Mouse (Mus musculus) urinary bladder, adult 18-20 months (tissue): ENCODE data around the gene Atg5.

Experiments
- DNase-seq, 2 experiments: peaks; one replicate each; pipeline ENCODE4 v3.0.0; 2022; ENCODE audit warnings: low spot score in 2 of 2, mixed read lengths in 2 of 2

Gene Atg5

GRCm38 (mm10) chr10:44348474-44349415 is 80.6 kb downstream of the Atg5 start:
- DNase-seq = no peak

- no peak for DNase-seq
Measured at GRCm38 (mm10) chr10:44353467-44353866, 85.3 kb downstream of the Atg5 start.

GRCm38 (mm10) chr10:44354393-44354792 is 86.2 kb downstream of the Atg5 start:
- DNase-seq = no peak

GRCm38 (mm10) chr10:44355216-44355615 is 87.1 kb downstream of the Atg5 start:
- DNase-seq = no peak

GRCm38 (mm10) chr10:44356625-44357024 is 88.5 kb downstream of the Atg5 start:
- no peak for DNase-seq

GRCm38 (mm10) chr10:44357316-44357715 is 89.2 kb downstream of the Atg5 start:
- DNase-seq = no peak

GRCm38 (mm10) chr10:44358816-44359215 is 90.7 kb downstream of the Atg5 start:
- DNase-seq = no peak

GRCm38 (mm10) chr10:44360632-44361031 is 92.5 kb downstream of the Atg5 start:
- no peak for DNase-seq

- no peak for DNase-seq
Measured at GRCm38 (mm10) chr10:44362435-44362834, 94.3 kb downstream of the Atg5 start.

GRCm38 (mm10) chr10:44362846-44363245 is 94.7 kb downstream of the Atg5 start:
- no peak for DNase-seq

- no peak for DNase-seq
Measured at GRCm38 (mm10) chr10:44366186-44366585, 98.0 kb downstream of the Atg5 start.

GRCm38 (mm10) chr10:44367043-44367442 is 98.9 kb downstream of the Atg5 start:
- no peak for DNase-seq

- DNase-seq = no peak
Measured at GRCm38 (mm10) chr10:44368596-44368995, 100.4 kb downstream of the Atg5 start.

GRCm38 (mm10) chr10:44370666-44371065 is 102.5 kb downstream of the Atg5 start:
- DNase-seq = no peak

- no peak for DNase-seq
Measured at GRCm38 (mm10) chr10:44372210-44372609, 104.1 kb downstream of the Atg5 start.

GRCm38 (mm10) chr10:44374678-44375077 is 106.5 kb downstream of the Atg5 start:
- DNase-seq = no peak

- no peak for DNase-seq
Measured at GRCm38 (mm10) chr10:44375501-44375900, 107.3 kb downstream of the Atg5 start.

- no peak for DNase-seq
Measured at GRCm38 (mm10) chr10:44377821-44378220, 109.7 kb downstream of the Atg5 start.

GRCm38 (mm10) chr10:44378403-44378802 is 110.2 kb downstream of the Atg5 start:
- DNase-seq = no peak

- peak in 1 of 2 experiments; percentile 28 for DNase-seq
Measured at GRCm38 (mm10) chr10:44380476-44381208, 112.5 kb downstream of the Atg5 start.

- DNase-seq = peak; percentile 81 to 86
Measured at GRCm38 (mm10) chr10:44381397-44381796, 113.2 kb downstream of the Atg5 start.

- DNase-seq = no peak
Measured at GRCm38 (mm10) chr10:44381948-44382347, 113.8 kb downstream of the Atg5 start.

- no peak for DNase-seq
Measured at GRCm38 (mm10) chr10:44383213-44383612, 115.1 kb downstream of the Atg5 start.
